Mouse (Mus musculus) hindbrain, embryonic 16.5 days (tissue): Measurements from ENCODE around the gene Degs2. TPM values are rescaled to one million over a fixed set of nuclear protein-coding genes. Genes with fewer than 3 reads are reported as not detected.
A peak's percentile ranks its signal among the peaks of the same experiment; 100 is the strongest.

Source experiments
- ATAC-seq: fragments of 200-750 bp; cut with Nextera tagmentation; 2 replicates; pipeline ENCODE4 v1.8.0; 2017; ENCODE audit warnings: moderate TSS enrichment, moderate library complexity
- H3K27ac ChIP-seq: fragments of 300-500 bp; sonication (generic); 2 replicates; pipeline ENCODE4 v1.5.1; 2014; ENCODE audit warnings: low read depth, mild to moderate bottlenecking, control low read depth, low read length, moderate library complexity
- H3K27me3 ChIP-seq: fragments of 300-500 bp; sonication (generic); replicated peaks from 2 replicates; pipeline ENCODE4 v1.6.1; 2014; ENCODE audit warnings: low read length; ENCODE audit not compliant: control insufficient read depth, insufficient read depth
- H3K36me3 ChIP-seq: fragments of 300-500 bp; sonication (generic); 2 replicates; pipeline ENCODE4 v1.6.1; 2014; ENCODE audit warnings: mild to moderate bottlenecking, low read length, moderate library complexity, mixed read lengths; ENCODE audit not compliant: control insufficient read depth, insufficient read depth
- H3K4me1 ChIP-seq: fragments of 300-500 bp; sonication (generic); 2 replicates; pipeline ENCODE4 v1.6.1; 2014; ENCODE audit warnings: low read depth, low read length; ENCODE audit not compliant: control insufficient read depth, insufficient read depth
- H3K4me2 ChIP-seq: fragments of 300-500 bp; sonication (generic); 2 replicates; pipeline ENCODE4 v1.6.1; 2014; ENCODE audit warnings: mild to moderate bottlenecking, low read length, control low read depth, moderate library complexity
- H3K4me3 ChIP-seq: fragments of 300-500 bp; sonication (generic); 2 replicates; pipeline ENCODE4 v1.5.1; 2014; ENCODE audit warnings: mild to moderate bottlenecking, low read length, control low read depth, moderate library complexity
- H3K9ac ChIP-seq: fragments of 300-500 bp; sonication (generic); 2 replicates; pipeline ENCODE4 v1.6.1; 2014; ENCODE audit warnings: low read depth, mild to moderate bottlenecking, control low read depth, low read length, moderate library complexity
- H3K9me3 ChIP-seq: fragments of 300-500 bp; sonication (generic); 2 replicates; pipeline ENCODE4 v1.6.1; 2014; ENCODE audit warnings: mild to moderate bottlenecking, low read length, moderate library complexity; ENCODE audit not compliant: control insufficient read depth
- WGBS: fragments of 180-500 bp; shearing (Covaris S2); extraction: QIAGEN DNeasy Blood & Tissue Kit; methylation state at CpG from one replicate; pipeline ENCODE4 v1.1.7; 2014; 5-methylcytosine and 5-hydroxymethylcytosine counted together
- polyA plus RNA-seq: library from polyadenylated mRNA; unstranded; fragments of >200 nt; fragmentation: Nextera tagmentation; extraction: Ambion mirVana; gene quantifications from 2 replicates; pipeline ENCODE4 v1.2.1, GENCODE M21; 2015

Degs2 gene
- polyA plus RNA-seq, 1 experiment from 2014 or later = 1.8 TPM

- Histone ChIP-seq H3K4me2 (no peak overlapping the region), H3K4me3 (no peak overlapping the region), H3K27me3 (no peaks in the 10 kb centered on the region), H3K9ac (no peak overlapping the region), H3K4me1 (no peaks in the 10 kb centered on the region), H3K36me3 (no peaks in the 10 kb centered on the region), H3K9me3 (no peaks in the 10 kb centered on the region), H3K27ac (no peak overlapping the region)
- ATAC-seq = no peak
- WGBS = 87% methylated on average over 6 of the region's 6 CpGs
These were observed 7.3 kb upstream of the Degs2 start for GRCm38 (mm10) chr12:108709386-108709785.

DNA sequence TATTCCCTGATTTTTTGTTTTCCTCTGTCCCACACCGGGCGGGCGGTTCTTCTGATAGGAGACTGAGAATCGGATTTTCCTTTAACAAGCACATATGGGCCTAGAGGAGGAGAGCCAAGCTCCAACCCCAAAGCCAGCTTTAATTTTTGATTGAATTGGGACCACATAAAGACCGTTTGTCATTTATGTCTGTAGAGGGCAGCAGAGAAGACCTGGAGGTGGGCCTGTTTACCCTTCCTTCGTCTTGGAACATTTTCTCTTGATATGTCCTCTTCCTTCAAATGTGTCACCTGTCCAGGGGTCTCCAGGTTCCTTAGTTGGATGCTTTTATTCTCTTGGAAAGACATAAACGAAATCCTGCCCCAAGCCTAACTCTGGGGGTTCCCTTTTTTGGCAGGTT, 4.0 kb upstream of the Degs2 start:
- Histone ChIP-seq H3K4me2 (no peak overlapping the region), H3K9me3 (no peaks in the 10 kb centered on the region), H3K4me1 (peaks cover 10% of the 10 kb centered on the region), H3K27ac (no peak overlapping the region), H3K36me3 (no peaks in the 10 kb centered on the region), H3K4me3 (no peak overlapping the region), H3K9ac (no peak overlapping the region), H3K27me3 (peaks cover 16% of the 10 kb centered on the region)
- WGBS = 48% methylated on average over 7 of the region's 7 CpGs
- no peak for ATAC-seq

GRCm38 (mm10) chr12:108705486-108705885, 3.4 kb upstream of the Degs2 start:
- no peak for ATAC-seq
- Histone ChIP-seq H3K9ac (no peak overlapping the region), H3K27ac (no peak overlapping the region), H3K9me3 (no peaks in the 10 kb centered on the region), H3K36me3 (no peaks in the 10 kb centered on the region), H3K4me1 (peaks cover 10% of the 10 kb centered on the region), H3K27me3 (peaks cover 21% of the 10 kb centered on the region), H3K4me3 (no peak overlapping the region), H3K4me2 (no peak overlapping the region)
- WGBS = 89% methylated on average over 6 of the region's 6 CpGs

- no peak overlapping the region for H3K9ac ChIP-seq
- H3K4me1 ChIP-seq = peaks cover 10% of the 10 kb centered on the region
- peaks cover 23% of the 10 kb centered on the region for H3K27me3 ChIP-seq
- no peaks in the 10 kb centered on the region for H3K36me3 ChIP-seq
- no peak for ATAC-seq
- no peak overlapping the region for H3K27ac ChIP-seq
- H3K9me3 ChIP-seq = no peaks in the 10 kb centered on the region
- WGBS = 50% methylated on average over 2 of the region's 2 CpGs
- no peak overlapping the region for H3K4me2 ChIP-seq
- H3K4me3 ChIP-seq = no peak overlapping the region
These were observed 894 bp downstream of the Degs2 start for GRCm38 (mm10) chr12:108701221-108701620.

DNA sequence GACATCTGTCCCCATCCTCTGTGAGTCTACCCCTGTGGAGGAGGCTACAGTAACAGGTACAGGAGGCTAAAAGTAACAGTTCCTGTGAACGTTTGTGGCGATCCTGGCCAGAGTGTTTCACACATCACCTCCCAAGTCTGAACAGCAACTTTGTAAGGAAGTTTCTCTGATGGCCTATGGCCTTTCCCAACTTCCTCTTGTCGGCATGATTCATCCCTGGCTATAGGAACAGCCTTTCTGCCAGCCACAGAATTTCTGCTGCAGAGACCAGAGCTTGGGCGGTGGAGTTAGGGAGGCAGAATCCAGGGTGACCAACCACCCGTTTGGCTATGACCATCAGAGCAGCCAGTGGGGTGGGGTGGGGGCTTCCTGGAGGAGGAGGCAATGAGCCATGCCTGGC, 2.1 kb downstream of the Degs2 start:
- WGBS = 70% methylated on average over 5 of the region's 5 CpGs
- Histone ChIP-seq H3K4me2 (no peak overlapping the region), H3K9me3 (no peaks in the 10 kb centered on the region), H3K27me3 (peaks cover 23% of the 10 kb centered on the region), H3K4me3 (no peak overlapping the region), H3K9ac (no peak overlapping the region), H3K36me3 (no peaks in the 10 kb centered on the region), H3K27ac (no peak overlapping the region), H3K4me1 (peaks cover 10% of the 10 kb centered on the region)
- no peak for ATAC-seq

GRCm38 (mm10) chr12:108699576-108699975, 2.5 kb downstream of the Degs2 start:
- no peak overlapping the region for H3K4me2 ChIP-seq
- 87% methylated on average over 10 of the region's 10 CpGs for WGBS
- H3K9me3 ChIP-seq = no peaks in the 10 kb centered on the region
- no peak for ATAC-seq
- no peak overlapping the region for H3K4me3 ChIP-seq
- peaks cover 23% of the 10 kb centered on the region for H3K27me3 ChIP-seq
- no peak overlapping the region for H3K9ac ChIP-seq
- H3K36me3 ChIP-seq = no peaks in the 10 kb centered on the region
- H3K4me1 ChIP-seq = peaks cover 10% of the 10 kb centered on the region
- H3K27ac ChIP-seq = no peak overlapping the region

GRCm38 (mm10) chr12:108698697-108699471, 3.2 kb downstream of the Degs2 start:
- Histone ChIP-seq H3K27ac (no peak overlapping the region), H3K4me1 (peaks cover 10% of the 10 kb centered on the region), H3K9me3 (no peaks in the 10 kb centered on the region), H3K4me3 (no peak overlapping the region), H3K27me3 (peaks cover 23% of the 10 kb centered on the region), H3K36me3 (no peaks in the 10 kb centered on the region), H3K4me2 (no peak overlapping the region), H3K9ac (no peak overlapping the region)
- WGBS = 84% methylated on average over 11 of the region's 11 CpGs
- ATAC-seq = no peak

- no peak overlapping the region for H3K4me2 ChIP-seq
- no peak overlapping the region for H3K9ac ChIP-seq
- H3K4me3 ChIP-seq = no peak overlapping the region
- H3K27ac ChIP-seq = no peak overlapping the region
- no peaks in the 10 kb centered on the region for H3K36me3 ChIP-seq
- H3K9me3 ChIP-seq = no peaks in the 10 kb centered on the region
- WGBS = 88% methylated on average over 1 of the region's 1 CpGs
- no peak for ATAC-seq
- no peaks in the 10 kb centered on the region for H3K4me1 ChIP-seq
- no peaks in the 10 kb centered on the region for H3K27me3 ChIP-seq
These were observed 7.9 kb downstream of the Degs2 start for GRCm38 (mm10) chr12:108694223-108694622.

- Histone ChIP-seq H3K4me3 (no peak overlapping the region), H3K36me3 (no peaks in the 10 kb centered on the region), H3K4me2 (no peak overlapping the region), H3K4me1 (no peaks in the 10 kb centered on the region), H3K9ac (no peak overlapping the region), H3K9me3 (no peaks in the 10 kb centered on the region), H3K27me3 (no peaks in the 10 kb centered on the region), H3K27ac (no peak overlapping the region)
- ATAC-seq = peak; percentile 21; the same call in 1 of the 2 replicates
- WGBS = 65% methylated on average over 2 of the region's 2 CpGs
These were observed 8.5 kb downstream of the Degs2 start for GRCm38 (mm10) chr12:108693592-108693991.
